Mouse (Mus musculus): ENCODE measurements at regions not wholly inside any gene's neighbourhood (a gene's known extent, or its start where the extent isn't known, plus 50 kb on each side); places are given as distances from the start of the nearest gene placed in this dataset.

DNA sequence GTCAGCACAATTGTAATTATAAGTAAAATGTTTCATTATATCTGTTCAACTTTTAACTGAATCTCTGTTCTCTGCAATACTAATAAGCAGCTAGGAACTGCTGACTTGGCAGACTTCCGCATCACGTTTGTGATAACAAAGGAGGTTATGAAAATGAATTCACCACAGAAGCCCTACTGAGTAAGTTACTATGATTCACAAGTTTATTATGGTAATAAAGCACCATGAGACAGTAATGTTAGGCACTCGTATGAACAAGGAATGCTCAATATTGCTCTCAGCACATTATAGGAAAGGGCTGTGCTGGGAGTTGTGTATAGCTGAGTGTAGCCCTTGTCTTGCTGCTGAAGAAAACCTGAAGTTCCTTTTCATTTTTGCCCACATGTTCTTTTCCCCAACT is 238.9 kb upstream of the Pcdh9 start:
- CTCF ChIA-PET = no interaction called here

DNA sequence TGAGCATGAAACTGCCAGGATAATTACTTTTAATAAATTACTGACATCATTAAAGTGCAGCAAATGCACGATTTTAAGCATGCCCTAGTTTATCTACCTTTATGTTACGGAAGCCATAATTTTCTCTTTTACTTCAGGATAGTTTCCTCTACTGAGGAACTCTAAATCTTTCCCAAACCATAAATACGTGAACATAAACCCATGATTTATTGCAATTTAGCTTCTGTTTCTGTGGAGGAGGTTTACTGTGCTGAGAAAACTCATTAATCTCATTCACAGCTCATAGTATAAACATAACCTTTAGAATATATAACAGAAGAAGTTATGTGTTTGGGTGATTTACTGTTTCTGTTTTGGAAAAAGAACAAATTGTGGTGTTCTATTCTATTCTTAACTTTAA is 233.1 kb upstream of the Pcdh9 start:
- CTCF ChIA-PET = no interaction called here

DNA sequence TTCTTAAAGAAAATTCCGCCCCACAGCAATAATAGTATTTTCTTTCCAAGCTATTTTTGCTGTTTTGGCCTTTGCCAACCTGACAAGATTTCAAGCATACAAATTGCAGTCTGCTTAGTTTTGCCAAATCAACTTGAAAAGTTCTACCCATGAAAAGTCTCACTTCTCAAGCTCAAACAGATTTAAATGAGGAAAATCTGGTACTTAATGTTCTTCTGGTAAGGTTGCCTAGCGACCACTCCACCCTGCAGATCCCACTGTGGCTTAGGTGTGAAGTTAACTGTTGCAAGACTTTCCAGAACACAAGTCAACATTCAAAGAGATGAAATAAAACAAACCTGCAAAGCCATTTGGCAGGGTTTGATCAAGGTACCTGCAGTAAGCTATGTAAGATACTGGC is 208.4 kb upstream of the Pcdh9 start:
- CTCF ChIA-PET = interaction anchor here (0.7 kb wide), 1 partner anchor 11 kb away, joined by 3 read pairs; no protein-coding TSS in a partner anchor

DNA sequence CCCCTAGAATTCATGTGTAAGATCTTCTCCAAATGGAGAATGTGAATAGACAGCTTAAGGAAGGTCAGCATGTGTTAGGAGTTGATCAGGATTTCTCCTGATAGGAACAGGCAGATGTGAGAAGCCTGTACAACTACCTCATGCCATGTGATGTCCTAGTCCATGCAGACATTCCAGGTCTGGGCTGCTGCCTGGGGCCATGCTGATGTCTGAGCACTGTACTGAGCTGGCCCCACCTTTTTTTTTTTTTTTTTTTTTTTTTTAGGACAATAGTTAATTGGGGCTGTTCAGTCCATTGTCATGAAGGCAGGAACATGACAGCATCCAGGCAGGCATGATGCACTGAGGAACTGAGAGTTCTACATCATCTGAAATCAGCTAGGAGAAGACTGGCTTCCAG is 203.5 kb upstream of the Pcdh9 start:
- CTCF ChIA-PET = no interaction called here

Data from spleen, embryonic (tissue).